Mouse (Mus musculus) lung, embryonic 14.5 days (tissue): ENCODE measurements at regions not wholly inside any gene's neighbourhood (a gene's known extent, or its start where the extent isn't known, plus 50 kb on each side); places are given as distances from the start of the nearest gene placed in this dataset.

ENCODE experiments used
- ATAC-seq: fragments of 200-750 bp; cut with Nextera tagmentation; 2 replicates; pipeline ENCODE4 v1.8.0; 2017; ENCODE audit warnings: mild to moderate bottlenecking, moderate TSS enrichment, moderate library complexity; ENCODE audit not compliant: insufficient read depth
- DNase-seq: peaks from one replicate; pipeline ENCODE4 v3.0.0-alpha.2; 2015
- H3K27ac ChIP-seq: fragments of 300-500 bp; sonication (generic); 2 replicates; pipeline ENCODE4 v1.5.1; 2014; ENCODE audit warnings: low read depth, mild to moderate bottlenecking, moderate library complexity
- H3K27me3 ChIP-seq: fragments of 300-500 bp; sonication (generic); 2 replicates; pipeline ENCODE4 v1.6.1; 2014; ENCODE audit warnings: low read length, control low read depth; ENCODE audit not compliant: insufficient read depth
- H3K36me3 ChIP-seq: fragments of 300-500 bp; sonication (generic); 2 replicates; pipeline ENCODE4 v1.6.1; 2014; ENCODE audit warnings: control low read depth; ENCODE audit not compliant: insufficient read depth
- H3K4me1 ChIP-seq: fragments of 300-500 bp; sonication (generic); 2 replicates; pipeline ENCODE4 v1.6.1; 2014; ENCODE audit warnings: antibody characterized with exemption, control low read depth; ENCODE audit not compliant: insufficient read depth
- H3K4me2 ChIP-seq: fragments of 300-500 bp; sonication (generic); 2 replicates; pipeline ENCODE4 v1.6.1; 2014; ENCODE audit warnings: mild to moderate bottlenecking
- H3K4me3 ChIP-seq: fragments of 300-500 bp; sonication (generic); 2 replicates; pipeline ENCODE4 v1.5.1; 2014; ENCODE audit warnings: low read depth, low read length
- H3K9ac ChIP-seq: fragments of 300-500 bp; sonication (generic); 2 replicates; pipeline ENCODE4 v1.6.1; 2014
- H3K9me3 ChIP-seq: fragments of 300-500 bp; sonication (generic); 2 replicates; pipeline ENCODE4 v1.6.1; 2016; ENCODE audit warnings: low read depth, low read length, control low read depth
- CTCF ChIP-seq: IDR thresholded peaks from 2 replicates; pipeline ENCODE4 v1.5.1; 2016; ENCODE audit warnings: antibody characterized with exemption, low read depth
- WGBS: fragments of 180-500 bp; shearing (Covaris S2); extraction: QIAGEN DNeasy Blood & Tissue Kit; methylation state at CpG from one replicate; pipeline ENCODE4 v1.1.7; 2014; 5-methylcytosine and 5-hydroxymethylcytosine counted together

- ATAC-seq, result no peak
- H3K27ac ChIP-seq, result no peak overlapping the region
- no peak for TF ChIP-seq CTCF
- H3K4me2 ChIP-seq, result no peak overlapping the region
- no peaks in the 10 kb centered on the region for H3K4me1 ChIP-seq
- no peaks in the 10 kb centered on the region for H3K9me3 ChIP-seq
- H3K4me3 ChIP-seq, result no peak overlapping the region
- no peaks in the 10 kb centered on the region for H3K36me3 ChIP-seq
- no peaks in the 10 kb centered on the region for H3K27me3 ChIP-seq
- 68% methylated on average over 6 of the region's 6 CpGs for WGBS
- no peak for DNase-seq
- H3K9ac ChIP-seq, result no peak overlapping the region
Observed at GRCm38 (mm10) chr9:122459491-122459890, 108.1 kb downstream of the Abhd5 start.

- ATAC-seq, result no peak
- Histone ChIP-seq H3K4me3 (no peak overlapping the region), H3K9ac (no peak overlapping the region), H3K27ac (no peak overlapping the region), H3K9me3 (no peaks in the 10 kb centered on the region), H3K36me3 (no peaks in the 10 kb centered on the region), H3K4me1 (no peaks in the 10 kb centered on the region), H3K4me2 (no peak overlapping the region), H3K27me3 (no peaks in the 10 kb centered on the region)
- TF ChIP-seq CTCF, result no peak
- WGBS, result 93% methylated on average over 2 of the region's 2 CpGs
- DNase-seq, result peak; percentile 8
Observed at GRCm38 (mm10) chr9:122471539-122471938, 120.1 kb downstream of the Abhd5 start.

DNA sequence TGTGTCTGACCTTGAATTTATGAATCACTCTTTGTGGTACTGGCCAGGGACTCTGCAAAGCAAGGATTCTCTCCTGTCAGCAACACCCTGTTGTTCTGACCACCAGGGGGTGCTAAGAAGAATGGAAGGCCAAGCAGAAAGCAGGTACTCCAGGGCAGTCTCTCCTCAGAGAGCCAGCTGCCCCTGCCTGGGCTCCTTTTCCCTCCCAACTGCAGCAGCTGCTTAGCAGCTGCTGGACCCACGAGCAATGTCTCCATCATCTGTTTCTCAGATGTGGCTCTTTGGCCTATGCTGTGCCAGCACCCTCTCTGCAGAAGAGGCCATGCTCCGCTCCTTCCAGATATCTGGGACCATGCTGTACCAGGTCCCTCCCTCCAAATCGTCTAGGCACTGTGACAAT lies 124.9 kb downstream of the Abhd5 start:
- no peak overlapping the region for H3K4me3 ChIP-seq
- H3K27me3 ChIP-seq, result no peaks in the 10 kb centered on the region
- 42% methylated on average over 3 of the region's 3 CpGs for WGBS
- no peaks in the 10 kb centered on the region for H3K4me1 ChIP-seq
- H3K36me3 ChIP-seq, result no peaks in the 10 kb centered on the region
- DNase-seq (peak; percentile 63), ATAC-seq (no peak)
- no peaks in the 10 kb centered on the region for H3K9me3 ChIP-seq
- H3K9ac ChIP-seq, result no peak overlapping the region
- TF ChIP-seq CTCF, result peak; percentile 61; the same call in 1 of the 2 replicates
- no peak overlapping the region for H3K4me2 ChIP-seq
- no peak overlapping the region for H3K27ac ChIP-seq

GRCm38 (mm10) chr9:122487001-122487400 lies 135.6 kb downstream of the Abhd5 start:
- H3K4me1 ChIP-seq, result no peaks in the 10 kb centered on the region
- DNase-seq (no peak), ATAC-seq (no peak)
- H3K36me3 ChIP-seq, result no peaks in the 10 kb centered on the region
- TF ChIP-seq CTCF, result no peak
- no peak overlapping the region for H3K9ac ChIP-seq
- no peak overlapping the region for H3K4me2 ChIP-seq
- no peak overlapping the region for H3K4me3 ChIP-seq
- no peaks in the 10 kb centered on the region for H3K27me3 ChIP-seq
- no peaks in the 10 kb centered on the region for H3K9me3 ChIP-seq
- H3K27ac ChIP-seq, result no peak overlapping the region
- 80% methylated on average over 5 of the region's 5 CpGs for WGBS

- 66% methylated on average over 9 of the region's 9 CpGs for whole genome bisulfite sequencing
- no peaks in the 10 kb centered on the region for H3K9me3 ChIP-seq
- no peaks in the 10 kb centered on the region for H3K4me1 ChIP-seq
- H3K27me3 ChIP-seq, result no peaks in the 10 kb centered on the region
- H3K36me3 ChIP-seq, result no peaks in the 10 kb centered on the region
- DNase-seq (no peak), ATAC-seq (no peak)
- TF ChIP-seq CTCF, result no peak
- H3K9ac ChIP-seq, result no peak overlapping the region
- no peak overlapping the region for H3K4me3 ChIP-seq
- no peak overlapping the region for H3K4me2 ChIP-seq
- no peak overlapping the region for H3K27ac ChIP-seq
Observed at GRCm38 (mm10) chr9:122494691-122495090, 143.3 kb downstream of the Abhd5 start.

GRCm38 (mm10) chr9:122496482-122496985 lies 145.1 kb downstream of the Abhd5 start:
- Histone ChIP-seq H3K9me3 (no peaks in the 10 kb centered on the region), H3K27me3 (no peaks in the 10 kb centered on the region), H3K4me2 (no peak overlapping the region), H3K27ac (no peak overlapping the region), H3K9ac (no peak overlapping the region), H3K4me1 (no peaks in the 10 kb centered on the region), H3K36me3 (no peaks in the 10 kb centered on the region), H3K4me3 (no peak overlapping the region)
- 86% methylated on average over 2 of the region's 2 CpGs for WGBS
- DNase-seq, result no peak
- no peak for TF ChIP-seq CTCF
- ATAC-seq, result no peak; the same call in 1 of the 2 replicates

DNA sequence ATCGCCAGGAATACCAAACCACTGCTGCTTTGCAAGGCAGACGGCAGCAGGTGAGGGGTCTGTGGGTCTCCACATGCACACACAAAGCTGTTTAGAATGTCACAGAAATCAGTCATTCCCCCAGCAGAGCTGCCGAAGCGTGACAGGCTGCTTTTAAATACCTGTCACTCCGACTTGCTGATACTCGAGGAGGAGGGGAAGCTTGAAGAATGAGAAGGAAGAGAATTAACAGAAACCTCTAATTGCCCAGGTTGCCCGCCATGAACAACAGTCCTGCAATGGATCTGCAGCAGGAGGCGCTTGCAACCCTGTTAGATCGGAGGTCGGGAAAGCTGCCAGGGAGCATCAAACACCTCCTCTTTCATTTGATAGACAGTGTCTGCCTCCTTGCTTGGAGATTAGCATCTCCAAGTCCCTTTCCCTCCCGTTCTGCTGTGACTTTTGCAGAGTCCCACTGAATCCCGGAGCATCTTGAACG lies 150.5 kb downstream of the Abhd5 start:
- Histone ChIP-seq H3K4me2 (no peak overlapping the region), H3K36me3 (no peaks in the 10 kb centered on the region), H3K9ac (no peak overlapping the region), H3K9me3 (no peaks in the 10 kb centered on the region), H3K4me1 (no peaks in the 10 kb centered on the region), H3K27ac (no peak overlapping the region), H3K4me3 (no peak overlapping the region), H3K27me3 (no peaks in the 10 kb centered on the region)
- 29% methylated on average over 13 of the region's 13 CpGs for WGBS
- no peak for TF ChIP-seq CTCF
- no peak for ATAC-seq
- DNase-seq, result no peak

DNA sequence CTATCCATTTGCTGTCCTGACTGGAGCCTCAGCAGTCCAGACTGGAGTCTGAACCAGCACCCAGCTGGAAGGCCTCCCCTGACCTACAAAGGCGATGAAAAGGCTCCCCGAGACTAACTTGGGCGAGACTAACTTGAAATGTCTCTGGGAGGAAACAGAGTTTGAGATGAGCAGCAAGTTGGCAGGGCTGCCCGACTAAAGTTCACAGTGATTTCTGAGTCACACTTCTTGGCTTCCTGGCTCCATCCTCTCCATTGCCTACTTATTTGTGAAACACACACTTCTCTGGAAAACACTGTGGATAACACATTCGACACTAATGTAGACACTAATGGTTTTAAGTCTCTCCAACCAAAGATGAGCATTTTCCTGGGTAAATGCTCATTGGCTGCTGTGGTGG lies 170.2 kb downstream of the Abhd5 start:
- no peak for DNase-seq
- WGBS, result 56% methylated on average over 5 of the region's 5 CpGs
- Histone ChIP-seq H3K27me3 (no peaks in the 10 kb centered on the region), H3K36me3 (no peaks in the 10 kb centered on the region), H3K4me3 (no peak overlapping the region), H3K27ac (no peak overlapping the region), H3K4me2 (no peak overlapping the region), H3K9me3 (no peaks in the 10 kb centered on the region), H3K9ac (no peak overlapping the region), H3K4me1 (no peaks in the 10 kb centered on the region)
- no peak for TF ChIP-seq CTCF
- no peak for ATAC-seq
